Mouse (Mus musculus): Measurements from ENCODE around the gene Skor1.

- no peak for TF ChIP-seq EP300 (IDR thresholded peaks at IDR 0.05; ENCODE audit: low read depth)
- TF ChIP-seq CTCF (IDR thresholded peaks at IDR 0.05; ENCODE audit: low read depth): no peak
These were observed 47.4 kb upstream of the Skor1 start for GRCm38 (mm10) chr9:63196114-63196682.
